Mouse (Mus musculus): ENCODE measurements around the gene Zfand3. TPM values are rescaled to one million over a fixed set of nuclear protein-coding genes. Genes with fewer than 3 reads are reported as not detected.

Zfand3 gene
- total RNA-seq, 2 experiments from 2014 or later, result 122 to 139 TPM

GRCm38 (mm10) chr17:30103005-30103404 lies 98.5 kb downstream of the Zfand3 start:
- DNase-seq (ENCODE audit: low spot score in 2 of 2), result no peak

- no peak for DNase-seq (ENCODE audit: low spot score in 2 of 2)
Measured at GRCm38 (mm10) chr17:30103641-30104165, 99.2 kb downstream of the Zfand3 start.

- no peak for DNase-seq (ENCODE audit: low spot score in 2 of 2)
Measured at GRCm38 (mm10) chr17:30105369-30105768, 100.8 kb downstream of the Zfand3 start.

- DNase-seq (ENCODE audit: low spot score in 2 of 2), result no peak
Measured at GRCm38 (mm10) chr17:30110678-30111077, 106.1 kb downstream of the Zfand3 start.

GRCm38 (mm10) chr17:30111556-30111955 lies 107.0 kb downstream of the Zfand3 start:
- no peak for DNase-seq (ENCODE audit: low spot score in 2 of 2)

GRCm38 (mm10) chr17:30112080-30112479 lies 107.5 kb downstream of the Zfand3 start:
- DNase-seq (ENCODE audit: low spot score in 2 of 2), result no peak

GRCm38 (mm10) chr17:30112555-30113305 lies 108.2 kb downstream of the Zfand3 start:
- DNase-seq (ENCODE audit: low spot score in 2 of 2), result no peak

- DNase-seq (ENCODE audit: low spot score in 2 of 2), result no peak
Measured at GRCm38 (mm10) chr17:30114761-30115160, 110.2 kb downstream of the Zfand3 start.

GRCm38 (mm10) chr17:30116226-30116625 lies 111.7 kb downstream of the Zfand3 start:
- DNase-seq (ENCODE audit: low spot score in 2 of 2), result no peak

- no peak for DNase-seq (ENCODE audit: low spot score in 2 of 2)
Measured at GRCm38 (mm10) chr17:30118036-30118435, 113.5 kb downstream of the Zfand3 start.

- DNase-seq (ENCODE audit: low spot score in 2 of 2), result no peak
Measured at GRCm38 (mm10) chr17:30122278-30122677, 117.7 kb downstream of the Zfand3 start.

- no peak for DNase-seq (ENCODE audit: low spot score in 2 of 2)
Measured at GRCm38 (mm10) chr17:30128456-30128855, 123.9 kb downstream of the Zfand3 start.

- DNase-seq (ENCODE audit: low spot score in 2 of 2), result no peak
Measured at GRCm38 (mm10) chr17:30129220-30129619, 124.7 kb downstream of the Zfand3 start.

GRCm38 (mm10) chr17:30130326-30130725 lies 125.8 kb downstream of the Zfand3 start:
- DNase-seq (ENCODE audit: low spot score in 2 of 2), result no peak

GRCm38 (mm10) chr17:30133641-30134040 lies 129.1 kb downstream of the Zfand3 start:
- DNase-seq (ENCODE audit: low spot score in 2 of 2), result no peak

- no peak for DNase-seq (ENCODE audit: low spot score in 2 of 2)
Measured at GRCm38 (mm10) chr17:30134955-30135735, 130.6 kb downstream of the Zfand3 start.

GRCm38 (mm10) chr17:30135890-30136289 lies 131.4 kb downstream of the Zfand3 start:
- no peak for DNase-seq (ENCODE audit: low spot score in 2 of 2)

- DNase-seq (ENCODE audit: low spot score in 2 of 2), result no peak
Measured at GRCm38 (mm10) chr17:30136684-30137083, 132.2 kb downstream of the Zfand3 start.

GRCm38 (mm10) chr17:30137115-30137514 lies 132.6 kb downstream of the Zfand3 start:
- no peak for DNase-seq (ENCODE audit: low spot score in 2 of 2)

GRCm38 (mm10) chr17:30144114-30144513 lies 139.6 kb downstream of the Zfand3 start:
- no peak for DNase-seq (ENCODE audit: low spot score in 2 of 2)

GRCm38 (mm10) chr17:30145596-30146149 lies 141.1 kb downstream of the Zfand3 start:
- DNase-seq (ENCODE audit: low spot score in 2 of 2), result no peak

GRCm38 (mm10) chr17:30146555-30146954 lies 142.0 kb downstream of the Zfand3 start:
- no peak for DNase-seq (ENCODE audit: low spot score in 2 of 2)

Measured in gastrocnemius, postnatal 4 days (tissue).